Mouse (Mus musculus): ENCODE measurements at regions not wholly inside any gene's neighbourhood (a gene's known extent, or its start where the extent isn't known, plus 50 kb on each side); places are given as distances from the start of the nearest gene placed in this dataset.
"Not testable (repeated sequence)": the region's sequence is repeated elsewhere in the genome, so short reads cannot be mapped to it uniquely, and the experiment has no call there.

DNA sequence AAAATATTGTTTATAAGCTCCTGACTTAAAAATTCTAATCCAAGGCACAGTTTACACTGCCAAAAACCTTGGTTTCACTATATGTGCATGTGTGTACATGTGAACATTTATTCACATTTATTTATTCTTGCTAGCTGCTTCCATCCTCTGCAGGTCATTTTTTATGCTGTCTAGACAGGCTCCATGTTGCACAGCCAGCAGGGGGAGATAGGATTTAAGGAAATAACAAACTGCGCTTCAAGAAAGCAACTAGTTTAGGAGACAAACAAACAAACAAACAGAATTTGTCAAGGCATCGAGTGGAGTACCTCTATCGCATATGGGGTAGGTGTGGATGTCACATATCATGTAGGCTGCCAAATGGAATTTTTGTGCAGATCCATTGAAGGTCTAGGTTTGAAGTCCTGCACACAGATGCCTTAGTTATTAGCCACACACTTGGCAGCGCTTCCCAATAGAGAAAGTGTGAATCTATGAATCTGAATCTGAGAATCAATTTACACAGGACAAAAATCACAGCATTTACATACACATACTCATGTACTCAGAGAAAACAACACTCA is 797.7 kb upstream of the Pou3f3 start:
- H3K36me3 ChIP-seq (ENCODE audit: control insufficient read depth, insufficient read depth, low read length) = no peaks in the 10 kb centered on the region
- no peaks in the 10 kb centered on the region for H3K4me1 ChIP-seq (ENCODE audit: control insufficient read depth, insufficient read depth, insufficient read length, low read length)
- no peak overlapping the region for H3K27ac ChIP-seq (ENCODE audit: insufficient read depth, low read depth, low read length)
- no peak overlapping the region for H3K4me3 ChIP-seq (ENCODE audit: low read depth, low read length)
- no peaks in the 10 kb centered on the region for H3K27me3 ChIP-seq (ENCODE audit: control insufficient read depth, insufficient read depth, low read length)
- TF ChIP-seq POLR2A (IDR thresholded peaks at IDR 0.05; ENCODE audit: low read depth, low read length) = no peak
- 75% methylated on average over 4 of the region's 4 CpGs for WGBS

DNA sequence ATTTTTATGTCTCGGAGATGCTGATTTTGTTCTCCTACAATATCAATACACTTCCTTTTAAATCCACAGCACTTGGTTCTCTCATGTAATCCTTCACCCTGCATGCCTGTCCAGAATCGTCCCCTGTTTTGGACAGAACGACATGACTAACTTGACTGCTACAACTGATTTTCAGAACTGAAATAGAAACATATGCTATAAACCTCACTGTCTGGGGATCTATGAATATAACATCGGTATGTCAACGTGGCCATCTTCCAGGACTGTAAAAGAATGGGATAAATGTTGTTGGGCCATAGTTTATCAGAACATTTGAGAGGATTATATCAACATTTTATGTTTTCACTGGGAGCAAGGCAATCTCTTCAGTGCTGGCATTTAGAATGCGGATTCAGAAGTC is 795.2 kb upstream of the Pou3f3 start:
- WGBS = 78% methylated on average over 6 of the region's 6 CpGs
- Histone ChIP-seq H3K4me3 (ENCODE audit: low read depth, low read length) (no peak overlapping the region), H3K4me1 (ENCODE audit: control insufficient read depth, insufficient read depth, insufficient read length, low read length) (no peaks in the 10 kb centered on the region), H3K27ac (ENCODE audit: insufficient read depth, low read depth, low read length) (no peak overlapping the region), H3K36me3 (ENCODE audit: control insufficient read depth, insufficient read depth, low read length) (no peaks in the 10 kb centered on the region), H3K27me3 (ENCODE audit: control insufficient read depth, insufficient read depth, low read length) (no peaks in the 10 kb centered on the region)
- no peak for TF ChIP-seq POLR2A (IDR thresholded peaks at IDR 0.05; ENCODE audit: low read depth, low read length)
- no peak for TF ChIP-seq CTCF (IDR thresholded peaks at IDR 0.05; ENCODE audit: extremely low read depth, insufficient read length, insufficient replicate concordance, low read depth, low read length)

DNA sequence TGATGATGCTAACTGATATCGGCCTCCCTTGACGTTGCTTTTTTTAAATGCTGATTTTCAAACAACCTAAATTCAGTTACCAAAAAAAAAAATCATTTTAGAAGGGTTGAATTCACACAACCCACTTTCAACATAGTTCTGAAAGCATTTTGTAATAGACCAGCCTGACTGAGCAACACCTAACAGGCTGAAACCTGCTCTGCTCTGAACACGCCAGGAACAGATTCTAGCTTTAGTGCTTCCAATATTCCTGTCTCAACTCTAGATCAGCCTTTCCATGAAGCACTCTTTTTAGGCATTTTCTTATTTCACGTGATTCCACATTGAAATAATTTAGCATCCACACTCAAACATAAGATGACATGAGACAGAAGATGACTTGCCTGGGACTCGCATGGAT is 789.6 kb upstream of the Pou3f3 start:
- H3K36me3 ChIP-seq (ENCODE audit: control insufficient read depth, insufficient read depth, low read length) = no peaks in the 10 kb centered on the region
- no peak overlapping the region for H3K27ac ChIP-seq (ENCODE audit: insufficient read depth, low read depth, low read length)
- TF ChIP-seq CTCF (IDR thresholded peaks at IDR 0.05; ENCODE audit: extremely low read depth, insufficient read length, insufficient replicate concordance, low read depth, low read length) (no peak), POLR2A (IDR thresholded peaks at IDR 0.05; ENCODE audit: low read depth, low read length) (no peak)
- no peaks in the 10 kb centered on the region for H3K4me1 ChIP-seq (ENCODE audit: control insufficient read depth, insufficient read depth, insufficient read length, low read length)
- 65% methylated on average over 5 of the region's 5 CpGs for WGBS
- H3K27me3 ChIP-seq (ENCODE audit: control insufficient read depth, insufficient read depth, low read length) = no peaks in the 10 kb centered on the region
- H3K4me3 ChIP-seq (ENCODE audit: low read depth, low read length) = no peak overlapping the region

- Histone ChIP-seq H3K36me3 (ENCODE audit: control insufficient read depth, insufficient read depth, low read length) (no peaks in the 10 kb centered on the region), H3K4me3 (ENCODE audit: low read depth, low read length) (no peak overlapping the region), H3K27ac (ENCODE audit: insufficient read depth, low read depth, low read length) (no peak overlapping the region), H3K27me3 (ENCODE audit: control insufficient read depth, insufficient read depth, low read length) (no peaks in the 10 kb centered on the region), H3K4me1 (ENCODE audit: control insufficient read depth, insufficient read depth, insufficient read length, low read length) (no peaks in the 10 kb centered on the region)
- no peak for TF ChIP-seq CTCF (IDR thresholded peaks at IDR 0.05; ENCODE audit: extremely low read depth, insufficient read length, insufficient replicate concordance, low read depth, low read length)
- TF ChIP-seq POLR2A (IDR thresholded peaks at IDR 0.05; ENCODE audit: low read depth, low read length) = no peak
- 83% methylated on average over 8 of the region's 8 CpGs for WGBS
Measured at GRCm38 (mm10) chr1:41908001-41908807, 787.4 kb upstream of the Pou3f3 start.

GRCm38 (mm10) chr1:41908808-41909110 is 786.8 kb upstream of the Pou3f3 start:
- H3K4me3 ChIP-seq (ENCODE audit: low read depth, low read length) = no peak overlapping the region
- H3K27me3 ChIP-seq (ENCODE audit: control insufficient read depth, insufficient read depth, low read length) = no peaks in the 10 kb centered on the region
- no peaks in the 10 kb centered on the region for H3K36me3 ChIP-seq (ENCODE audit: control insufficient read depth, insufficient read depth, low read length)
- 87% methylated on average over 5 of the region's 5 CpGs for WGBS
- H3K27ac ChIP-seq (ENCODE audit: insufficient read depth, low read depth, low read length) = no peak overlapping the region
- TF ChIP-seq CTCF (IDR thresholded peaks at IDR 0.05; ENCODE audit: extremely low read depth, insufficient read length, insufficient replicate concordance, low read depth, low read length) = no peak
- no peak for TF ChIP-seq POLR2A (IDR thresholded peaks at IDR 0.05; ENCODE audit: low read depth, low read length)
- H3K4me1 ChIP-seq (ENCODE audit: control insufficient read depth, insufficient read depth, insufficient read length, low read length) = no peaks in the 10 kb centered on the region

- no peaks in the 10 kb centered on the region for H3K36me3 ChIP-seq (ENCODE audit: control insufficient read depth, insufficient read depth, low read length)
- H3K27ac ChIP-seq (ENCODE audit: insufficient read depth, low read depth, low read length) = no peak overlapping the region
- no peaks in the 10 kb centered on the region for H3K27me3 ChIP-seq (ENCODE audit: control insufficient read depth, insufficient read depth, low read length)
- TF ChIP-seq CTCF (IDR thresholded peaks at IDR 0.05; ENCODE audit: extremely low read depth, insufficient read length, insufficient replicate concordance, low read depth, low read length) (no peak), POLR2A (IDR thresholded peaks at IDR 0.05; ENCODE audit: low read depth, low read length) (no peak)
- no peaks in the 10 kb centered on the region for H3K4me1 ChIP-seq (ENCODE audit: control insufficient read depth, insufficient read depth, insufficient read length, low read length)
- no peak overlapping the region for H3K4me3 ChIP-seq (ENCODE audit: low read depth, low read length)
- WGBS = 71% methylated on average over 5 of the region's 5 CpGs
Measured at GRCm38 (mm10) chr1:41909799-41910198, 785.8 kb upstream of the Pou3f3 start.

DNA sequence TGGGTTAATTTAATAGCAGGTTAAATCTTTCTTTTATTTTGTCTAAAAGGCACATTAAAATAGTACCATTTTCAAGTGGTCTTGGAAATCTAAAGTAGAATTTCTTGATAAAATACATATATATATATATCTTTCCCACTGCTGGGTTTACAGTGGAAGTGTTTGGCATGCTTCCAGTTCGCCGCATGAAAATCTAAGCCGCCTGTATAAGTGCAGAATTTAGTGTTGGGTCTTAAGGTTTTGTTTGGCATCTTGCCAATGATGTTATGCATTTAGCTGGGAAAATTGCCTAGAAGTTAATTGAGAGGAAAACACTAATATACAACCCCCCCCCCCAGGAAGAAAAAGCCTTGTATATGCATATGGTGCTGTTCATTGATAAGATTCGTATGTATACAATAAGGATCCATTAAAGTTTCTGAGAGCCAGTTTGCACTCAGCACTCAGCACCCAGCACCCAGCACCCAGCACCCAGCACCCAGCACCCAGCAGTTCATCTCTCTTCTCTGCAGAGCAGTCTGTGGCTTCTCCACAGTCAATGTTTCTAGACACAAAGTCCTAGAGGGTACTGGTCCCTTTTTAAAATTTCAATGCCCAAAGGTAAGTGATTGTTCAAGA is 778.7 kb upstream of the Pou3f3 start:
- Histone ChIP-seq H3K4me3 (ENCODE audit: low read depth, low read length) (no peak overlapping the region), H3K4me1 (ENCODE audit: control insufficient read depth, insufficient read depth, insufficient read length, low read length) (no peaks in the 10 kb centered on the region), H3K27ac (ENCODE audit: insufficient read depth, low read depth, low read length) (no peak overlapping the region), H3K27me3 (ENCODE audit: control insufficient read depth, insufficient read depth, low read length) (no peaks in the 10 kb centered on the region), H3K36me3 (ENCODE audit: control insufficient read depth, insufficient read depth, low read length) (no peaks in the 10 kb centered on the region)
- WGBS = 63% methylated on average over 4 of the region's 4 CpGs
- TF ChIP-seq CTCF (IDR thresholded peaks at IDR 0.05; ENCODE audit: extremely low read depth, insufficient read length, insufficient replicate concordance, low read depth, low read length) (no peak), POLR2A (IDR thresholded peaks at IDR 0.05; ENCODE audit: low read depth, low read length) (no peak)

- H3K36me3 ChIP-seq (ENCODE audit: control insufficient read depth, insufficient read depth, low read length); H3K27me3 ChIP-seq (ENCODE audit: control insufficient read depth, insufficient read depth, low read length): not testable (repeated sequence)
- WGBS = 69% methylated on average over 5 of the region's 5 CpGs
Measured at GRCm38 (mm10) chr1:41917807-41918206, 777.8 kb upstream of the Pou3f3 start.

More at GRCm38 (mm10) chr1:41917807-41918206, 777.8 kb upstream of the Pou3f3 start:
- H3K4me3 ChIP-seq (ENCODE audit: low read depth, low read length); H3K4me1 ChIP-seq (ENCODE audit: control insufficient read depth, insufficient read depth, insufficient read length, low read length); H3K27ac ChIP-seq (ENCODE audit: insufficient read depth, low read depth, low read length): not testable (repeated sequence)

All from small intestine, adult 2 months (tissue).